ENCODE assay signal across 14 mouse cellular contexts in genomic region chr10:93938844-93939271, GRCm38 (mm10). TPM values are rescaled to one million over a fixed set of nuclear protein-coding genes. Genes with fewer than 3 reads are reported as not detected.
DNase-seq lines count a peak whose midpoint lies in the region; ATAC-seq lines count a peak whose summit lies in the region.
"Had no signal": no experiment of that assay in that cellular context is flagged by ENCODE, and none has a peak within 500 bp of the region (broad histone marks: within the 10 kb centered on the region; RNA-seq: fewer than 3 reads in every experiment).

No protein-coding gene starts in this region.

- no peak overlapping the region for H3K9ac ChIP-seq in forebrain, embryonic 15.5 days (replicated peaks)
- H3K9ac ChIP-seq in forebrain, embryonic 12.5 days: no peak overlapping the region
- H3K9ac ChIP-seq: embryonic facial prominence, embryonic 12.5 days; limb, embryonic 12.5 days; stomach, embryonic 15.5 days had no signal

- peak overlapping the region; percentile 18; the same call in 1 of the 2 replicates for H3K4me2 ChIP-seq in forebrain, embryonic 15.5 days (replicated peaks)
- no peak overlapping the region for H3K4me2 ChIP-seq in forebrain, embryonic 12.5 days
- H3K4me2 ChIP-seq: embryonic facial prominence, embryonic 12.5 days; limb, embryonic 12.5 days; stomach, embryonic 15.5 days had no signal

- H3K27ac ChIP-seq in forebrain, embryonic 15.5 days (replicated peaks): no peak overlapping the region
- H3K27ac ChIP-seq in forebrain, embryonic 12.5 days: no peak overlapping the region
- H3K27ac ChIP-seq: embryonic facial prominence, embryonic 12.5 days; limb, embryonic 12.5 days; stomach, embryonic 15.5 days had no signal

- H3K27me3 ChIP-seq in forebrain, embryonic 15.5 days: no peaks in the 10 kb centered on the region
- no peaks in the 10 kb centered on the region for H3K27me3 ChIP-seq in forebrain, embryonic 12.5 days
- H3K27me3 ChIP-seq: embryonic facial prominence, embryonic 12.5 days; limb, embryonic 12.5 days; Patski; stomach, embryonic 15.5 days had no signal

- H3K4me3 ChIP-seq in forebrain, embryonic 15.5 days: no peak overlapping the region
- no peak overlapping the region for H3K4me3 ChIP-seq in forebrain, embryonic 12.5 days (replicated peaks)
- H3K4me3 ChIP-seq: embryonic facial prominence, embryonic 12.5 days; limb, embryonic 12.5 days; stomach, embryonic 15.5 days had no signal

- ATAC-seq in forebrain, embryonic 15.5 days (replicated peaks): no peak
- no peak for ATAC-seq in forebrain, embryonic 12.5 days (ENCODE audit: low FRiP score)
- no peak for ATAC-seq in granulocyte monocyte progenitor cell, adult 5-6 weeks (replicated peaks; ENCODE audit: poor library complexity, severe bottlenecking)
- ATAC-seq: Patski had no signal

- no peaks in the 10 kb centered on the region for H3K9me3 ChIP-seq in forebrain, embryonic 15.5 days
- no peaks in the 10 kb centered on the region for H3K9me3 ChIP-seq in forebrain, embryonic 12.5 days
- H3K9me3 ChIP-seq: embryonic facial prominence, embryonic 12.5 days; limb, embryonic 12.5 days; stomach, embryonic 15.5 days had no signal

- WGBS in forebrain, embryonic 15.5 days: 46% methylated on average over 20 of the region's 20 CpGs
- WGBS in forebrain, embryonic 12.5 days: 75% methylated on average over 20 of the region's 20 CpGs

- peak; percentile 14 to 47 for DNase-seq in CD8-positive naive resting alpha-beta T cell, adult 2 months (ENCODE audit: low read depth in 2 of 2, low spot score in 2 of 2)
- peak; percentile 76 to 81 for DNase-seq in cerebellum, postnatal 10 days
- peak; percentile 94 for DNase-seq in thymus, postnatal 0 days (ENCODE audit: low spot score)
- DNase-seq in kidney, postnatal 36 days: no peak
- no peak for DNase-seq in spleen, adult 12 weeks (ENCODE audit: low spot score)
- DNase-seq: adrenal gland, adult 2 months; B cell, adult 2 months had no signal

- H3K36me3 ChIP-seq in forebrain, embryonic 15.5 days: no peaks in the 10 kb centered on the region
- no peaks in the 10 kb centered on the region for H3K36me3 ChIP-seq in forebrain, embryonic 12.5 days (replicated peaks)
- H3K36me3 ChIP-seq: embryonic facial prominence, embryonic 12.5 days; limb, embryonic 12.5 days; stomach, embryonic 15.5 days had no signal

- peaks cover 12% of the 10 kb centered on the region; the same call in 1 of the 2 replicates for H3K4me1 ChIP-seq in forebrain, embryonic 15.5 days
- H3K4me1 ChIP-seq in forebrain, embryonic 12.5 days: 0 out of 2 replicates have a peak, but pooled peaks cover 3% of the 10 kb centered on the region
- H3K4me1 ChIP-seq: embryonic facial prominence, embryonic 12.5 days had no signal

RNA-seq across cellular contexts. Expression of gene Metap2, which starts 42.0 kb away (rescaled TPM):
- 166 and 170 TPM in 2 replicates for polyA plus RNA-seq in forebrain, embryonic 15.5 days (2015; fragmentation: Nextera tagmentation; extraction: Ambion mirVana)
- polyA plus RNA-seq in forebrain, embryonic 12.5 days (2016; fragmentation: Nextera tagmentation; extraction: Ambion mirVana): 200 and 213 TPM in 2 replicates
- polyA plus RNA-seq in thymus, postnatal 0 days (2015; fragmentation: Nextera tagmentation; extraction: Ambion mirVana): 261 and 268 TPM in 2 replicates
- 214 and 233 TPM in 2 replicates for total RNA-seq in granulocyte monocyte progenitor cell, adult 5-6 weeks (2014; fragmentation: Nextera tagmentation)
- total RNA-seq in granulocyte monocyte progenitor cell, adult 5-6 weeks (2017): 337 and 338 TPM in 2 replicates

Comparison
In these comparisons a context has a peak if more than half of its experiments do, and no peak if none do; other contexts are left out.
1. DNase-seq: peak in CD8-positive naive resting alpha-beta T cell, adult 2 months (2 of 2), cerebellum, postnatal 10 days (2 of 2) and thymus, postnatal 0 days (single experiment); none in kidney, postnatal 36 days (0 of 2) and spleen, adult 12 weeks (single experiment).